Mouse (Mus musculus) liver, embryonic 11.5 days (tissue): ENCODE results near the gene Igf2. TPM values are rescaled to one million over a fixed set of nuclear protein-coding genes. Genes with fewer than 3 reads are reported as not detected.
A peak's percentile ranks its signal among the peaks of the same experiment; 100 is the strongest.

Experiments used
- ATAC-seq: fragments of 200-750 bp; cut with Nextera tagmentation; replicated peaks from 2 replicates; pipeline ENCODE4 v1.8.0; 2017; ENCODE audit warnings: moderate number of reproducible peaks, mild to moderate bottlenecking, moderate TSS enrichment, moderate library complexity; ENCODE audit not compliant: low FRiP score
- DNase-seq: peaks from one replicate; pipeline ENCODE4 v3.0.0-alpha.2; 2017; ENCODE audit warnings: low spot score
- H3K27ac ChIP-seq: fragments of 300-500 bp; sonication (generic); 2 replicates; pipeline ENCODE4 v1.5.1; 2014; ENCODE audit warnings: mild to moderate bottlenecking, low read depth, low read length, control low read depth
- H3K27me3 ChIP-seq: fragments of 300-500 bp; sonication (generic); replicated peaks from 2 replicates; pipeline ENCODE4 v1.6.1; 2014; ENCODE audit warnings: low read length, mixed read lengths; ENCODE audit not compliant: control insufficient read depth, insufficient read depth
- H3K36me3 ChIP-seq: fragments of 300-500 bp; sonication (generic); 2 replicates; pipeline ENCODE4 v1.6.1; 2014; ENCODE audit warnings: mild to moderate bottlenecking, low read length, moderate library complexity, mixed read lengths; ENCODE audit not compliant: control insufficient read depth, insufficient read depth
- H3K4me1 ChIP-seq: fragments of 300-500 bp; sonication (generic); replicated peaks from 2 replicates; pipeline ENCODE4 v1.6.1; 2014; ENCODE audit warnings: low read length, mixed read lengths; ENCODE audit not compliant: control insufficient read depth, insufficient read depth
- H3K4me2 ChIP-seq: fragments of 300-500 bp; sonication (generic); 2 replicates; pipeline ENCODE4 v1.6.1; 2014; ENCODE audit warnings: mild to moderate bottlenecking, control low read depth, moderate library complexity
- H3K4me3 ChIP-seq: fragments of 300-500 bp; sonication (generic); 2 replicates; pipeline ENCODE4 v1.5.1; 2014; ENCODE audit warnings: low read depth, low read length, control low read depth
- H3K9ac ChIP-seq: fragments of 300-500 bp; sonication (generic); 2 replicates; pipeline ENCODE4 v1.6.1; 2014; ENCODE audit warnings: low read depth, low read length, control low read depth
- H3K9me3 ChIP-seq: fragments of 300-500 bp; sonication (generic); 2 replicates; pipeline ENCODE4 v1.6.1; 2016; ENCODE audit warnings: low read length, inconsistent platforms, mixed read lengths; ENCODE audit not compliant: control insufficient read depth
- WGBS: fragments of 180-500 bp; shearing (Covaris S2); extraction: QIAGEN DNeasy Blood & Tissue Kit; methylation state at CpG from one replicate; pipeline ENCODE4 v1.1.7; 2014; 5-methylcytosine and 5-hydroxymethylcytosine counted together
- polyA plus RNA-seq: library from polyadenylated mRNA; unstranded; fragments of >200 nt; fragmentation: Nextera tagmentation; extraction: Ambion mirVana; gene quantifications from 2 replicates; pipeline ENCODE4 v1.2.1, GENCODE M21; 2014

Igf2 gene
- polyA plus RNA-seq, 1 experiment from 2014 or later, result 480 TPM

DNA sequence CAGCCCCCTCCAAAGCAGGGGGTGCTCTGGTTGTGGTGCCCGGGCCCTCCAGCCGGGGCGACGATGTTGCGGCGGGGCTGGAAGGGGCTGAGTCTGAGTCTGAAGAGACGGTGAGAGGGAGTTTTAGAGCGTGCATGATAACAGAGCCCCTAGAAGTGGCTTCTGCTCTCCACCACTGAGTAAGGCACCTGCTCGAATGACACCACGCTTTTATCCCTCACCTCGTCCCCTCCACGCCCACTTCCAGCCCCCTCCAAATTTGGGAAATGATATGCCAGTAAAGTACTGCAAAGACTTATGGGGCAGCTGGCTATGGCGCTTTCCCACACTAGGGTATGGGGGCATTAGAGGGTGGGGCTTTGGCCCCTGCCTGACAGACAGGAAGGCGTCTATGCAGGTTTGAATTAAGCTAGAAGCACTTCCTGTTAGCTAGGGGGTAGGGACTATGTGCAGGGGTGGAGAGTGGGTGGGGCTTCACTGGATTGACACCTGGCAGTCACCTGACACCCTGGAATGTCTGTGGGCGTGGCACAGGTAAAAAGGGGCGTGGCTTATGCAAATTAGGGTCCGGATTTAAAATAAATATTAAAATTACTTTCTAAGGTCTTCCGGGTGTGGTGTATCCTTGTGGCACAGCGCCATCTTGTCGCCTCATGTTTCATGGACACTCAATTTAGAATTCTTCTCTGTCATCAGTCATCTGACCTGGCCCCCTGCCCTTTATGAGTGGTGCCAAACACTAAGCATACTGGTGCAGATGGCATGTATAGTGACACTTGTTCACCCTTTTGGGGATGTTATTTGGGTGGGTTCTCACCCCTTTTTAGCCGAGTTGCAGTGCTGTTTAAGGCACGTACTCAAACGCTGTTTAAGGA, 3.4 kb upstream of the Igf2 start, which contains the start of gene Gm49394:
TSS of gene Gm49394 (minus strand) at position 192 of the 875 bp plus-strand sequence.
- DNase-seq, result peak; percentile 31
- Histone ChIP-seq H3K27ac (no peak within 1 kb of the TSS), H3K36me3 (peaks cover 7% of the 10 kb centered on the region; the same call in 1 of the 2 replicates), H3K4me2 (no peak within 1 kb of the TSS), H3K9ac (no peak within 1 kb of the TSS), H3K9me3 (peaks cover 17% of the 10 kb centered on the region), H3K27me3 (peaks cover 20% of the 10 kb centered on the region), H3K4me1 (no peaks in the 10 kb centered on the region), H3K4me3 (no peak within 1 kb of the TSS)
- 82% methylated on average over 23 of the region's 23 CpGs for WGBS
- no peak for ATAC-seq

DNA sequence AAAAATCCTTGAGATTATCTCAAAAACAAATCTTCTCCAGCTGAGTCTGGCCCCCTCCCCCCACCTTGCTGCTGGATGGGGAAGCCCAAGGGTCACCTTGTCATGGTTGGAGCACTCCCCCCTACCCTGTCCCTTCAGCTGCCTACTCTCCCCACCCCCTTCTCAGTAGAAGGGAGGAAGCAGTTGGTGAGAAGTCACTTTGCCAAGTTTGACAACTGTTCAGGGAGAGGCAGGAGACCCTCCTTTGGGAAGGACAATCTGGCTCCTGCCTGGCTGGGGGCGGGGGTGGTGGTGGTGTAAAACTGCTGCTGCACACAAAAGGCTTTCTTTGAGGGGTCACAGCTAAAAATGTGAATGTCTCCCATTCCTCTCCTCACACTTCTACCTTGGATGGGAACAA, 1.7 kb upstream of the Igf2 start:
- H3K36me3 ChIP-seq, result peaks cover 7% of the 10 kb centered on the region; the same call in 1 of the 2 replicates
- H3K4me3 ChIP-seq, result no peak overlapping the region
- no peak for DNase-seq
- 82% methylated on average over 1 of the region's 1 CpGs for WGBS
- no peak overlapping the region for H3K4me2 ChIP-seq
- H3K4me1 ChIP-seq, result no peaks in the 10 kb centered on the region
- no peak overlapping the region for H3K9ac ChIP-seq
- no peak for ATAC-seq
- peaks cover 36% of the 10 kb centered on the region for H3K27me3 ChIP-seq
- H3K9me3 ChIP-seq, result peaks cover 17% of the 10 kb centered on the region
- H3K27ac ChIP-seq, result no peak overlapping the region

DNA sequence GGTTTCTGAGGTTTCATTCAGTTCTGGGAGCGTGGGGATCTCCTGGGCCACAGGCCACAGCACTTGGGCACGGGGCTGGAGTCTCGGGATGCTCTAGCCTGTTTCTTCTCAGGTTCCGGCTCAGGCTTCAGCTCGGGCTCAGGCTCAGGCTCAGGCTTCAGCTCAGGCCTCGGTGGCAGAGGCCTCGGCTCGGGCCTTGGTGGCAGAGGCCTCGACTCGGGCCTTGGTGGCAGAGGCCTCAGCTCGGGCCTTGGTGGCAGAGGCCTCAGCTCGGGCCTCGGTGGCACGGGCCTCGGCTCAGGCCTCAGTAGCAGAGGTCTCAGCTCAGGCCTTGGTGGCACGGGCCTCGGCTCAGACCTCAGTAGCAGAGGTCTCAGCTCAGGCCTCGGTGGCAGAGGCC, 905 bp upstream of the Igf2 start:
- H3K9me3 ChIP-seq, result peaks cover 17% of the 10 kb centered on the region
- WGBS, result 89% methylated on average over 18 of the region's 18 CpGs
- H3K4me1 ChIP-seq, result no peaks in the 10 kb centered on the region
- peaks cover 7% of the 10 kb centered on the region; the same call in 1 of the 2 replicates for H3K36me3 ChIP-seq
- ATAC-seq (no peak), DNase-seq (no peak)
- no peak overlapping the region for H3K9ac ChIP-seq
- H3K27ac ChIP-seq, result no peak overlapping the region
- no peak overlapping the region for H3K4me2 ChIP-seq
- H3K4me3 ChIP-seq, result no peak overlapping the region
- peaks cover 44% of the 10 kb centered on the region for H3K27me3 ChIP-seq

DNA sequence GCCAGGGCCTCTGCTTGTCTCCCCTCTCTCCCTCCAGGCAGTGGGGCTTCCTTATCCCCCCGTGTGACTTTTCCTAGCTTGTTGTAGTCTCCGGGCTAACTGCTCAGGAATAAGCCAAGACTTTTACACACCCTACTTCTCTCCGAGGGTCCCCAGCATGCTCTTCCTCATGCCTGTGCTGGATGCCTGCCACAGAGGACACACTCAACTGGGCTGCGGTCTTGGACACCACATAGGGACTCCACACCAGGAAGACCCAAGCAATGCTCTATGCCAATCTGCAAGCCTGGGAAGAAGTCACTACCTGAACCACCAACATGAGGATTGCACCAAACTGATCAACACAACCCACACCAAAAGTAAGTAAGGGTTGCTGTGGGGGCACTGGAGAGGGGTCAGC, 507 bp downstream of the Igf2 start:
- ATAC-seq (no peak), DNase-seq (peak; percentile 30)
- no peaks in the 10 kb centered on the region for H3K4me1 ChIP-seq
- peaks cover 7% of the 10 kb centered on the region; the same call in 1 of the 2 replicates for H3K36me3 ChIP-seq
- H3K9me3 ChIP-seq, result peaks cover 17% of the 10 kb centered on the region
- H3K27me3 ChIP-seq, result peaks cover 58% of the 10 kb centered on the region
- 65% methylated on average over 4 of the region's 4 CpGs for WGBS
- no peak overlapping the region for H3K27ac ChIP-seq
- no peak overlapping the region for H3K9ac ChIP-seq
- H3K4me2 ChIP-seq, result no peak overlapping the region
- H3K4me3 ChIP-seq, result no peak overlapping the region

DNA sequence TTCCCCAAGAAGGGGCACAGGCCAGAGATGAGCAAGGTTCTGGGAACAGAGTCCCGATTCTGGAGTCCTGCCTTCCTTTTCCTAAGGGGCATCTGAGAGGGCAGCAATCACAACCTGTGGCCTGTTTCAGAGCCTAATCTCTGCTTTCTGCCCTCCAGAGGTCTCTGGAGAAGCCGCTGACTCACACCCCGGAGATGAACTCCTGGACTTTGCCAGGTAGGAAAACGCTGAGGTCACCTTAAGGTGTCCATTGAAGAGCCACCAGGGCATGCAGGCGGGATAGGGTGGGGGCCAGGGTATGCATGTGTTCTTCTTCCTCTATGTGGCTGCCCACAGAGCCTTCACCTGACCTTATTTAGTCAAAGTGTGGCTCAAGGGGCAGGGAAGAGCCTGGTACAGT, 1.3 kb downstream of the Igf2 start:
- Histone ChIP-seq H3K9ac (no peak overlapping the region), H3K36me3 (peaks cover 7% of the 10 kb centered on the region; the same call in 1 of the 2 replicates), H3K9me3 (peaks cover 16% of the 10 kb centered on the region), H3K4me1 (no peaks in the 10 kb centered on the region), H3K27me3 (peaks cover 66% of the 10 kb centered on the region), H3K27ac (no peak overlapping the region), H3K4me2 (no peak overlapping the region), H3K4me3 (no peak overlapping the region)
- WGBS, result 49% methylated on average over 5 of the region's 5 CpGs
- DNase-seq (no peak), ATAC-seq (no peak)

DNA sequence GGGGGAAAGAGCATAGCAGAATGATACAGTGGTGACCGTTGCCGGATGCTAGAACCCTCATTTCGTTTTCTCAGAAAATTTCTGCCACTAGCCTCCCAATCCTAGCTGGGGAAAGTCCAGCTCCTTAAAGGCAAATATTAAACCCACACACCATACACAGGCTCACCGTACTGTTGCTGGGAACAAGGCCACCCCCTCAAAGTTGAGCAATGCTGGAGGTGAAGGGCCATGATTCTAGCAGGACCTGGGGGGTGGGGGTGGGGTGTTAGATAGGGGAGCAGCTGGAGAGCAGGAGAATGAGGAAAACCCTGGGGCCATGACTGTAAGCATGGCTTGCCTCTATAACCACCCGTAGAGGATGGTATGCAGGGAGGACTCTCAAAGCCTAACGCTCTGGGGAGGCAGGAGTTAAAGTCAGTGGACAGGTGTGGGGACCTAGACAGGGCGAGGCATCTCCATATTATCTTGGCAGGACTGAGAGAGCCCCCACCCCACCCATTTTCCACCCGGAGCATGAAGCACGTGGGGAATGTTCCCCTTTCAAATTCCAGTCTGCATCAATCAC, 2.1 kb downstream of the Igf2 start:
- Histone ChIP-seq H3K9me3 (peaks cover 8% of the 10 kb centered on the region), H3K4me2 (peak overlapping the region; percentile 63), H3K27me3 (peaks cover 74% of the 10 kb centered on the region), H3K9ac (peak overlapping the region; percentile 71; the same call in 1 of the 2 replicates), H3K4me1 (no peaks in the 10 kb centered on the region; the same call in 1 of the 2 replicates), H3K4me3 (peak overlapping the region; percentile 43), H3K27ac (peak overlapping the region; percentile 84), H3K36me3 (peaks cover 5% of the 10 kb centered on the region; the same call in 1 of the 2 replicates)
- ATAC-seq (0 out of 2 replicates have a peak, but pooled peaks have one; percentile 13), DNase-seq (no peak)
- 10% methylated on average over 9 of the region's 9 CpGs for WGBS

DNA sequence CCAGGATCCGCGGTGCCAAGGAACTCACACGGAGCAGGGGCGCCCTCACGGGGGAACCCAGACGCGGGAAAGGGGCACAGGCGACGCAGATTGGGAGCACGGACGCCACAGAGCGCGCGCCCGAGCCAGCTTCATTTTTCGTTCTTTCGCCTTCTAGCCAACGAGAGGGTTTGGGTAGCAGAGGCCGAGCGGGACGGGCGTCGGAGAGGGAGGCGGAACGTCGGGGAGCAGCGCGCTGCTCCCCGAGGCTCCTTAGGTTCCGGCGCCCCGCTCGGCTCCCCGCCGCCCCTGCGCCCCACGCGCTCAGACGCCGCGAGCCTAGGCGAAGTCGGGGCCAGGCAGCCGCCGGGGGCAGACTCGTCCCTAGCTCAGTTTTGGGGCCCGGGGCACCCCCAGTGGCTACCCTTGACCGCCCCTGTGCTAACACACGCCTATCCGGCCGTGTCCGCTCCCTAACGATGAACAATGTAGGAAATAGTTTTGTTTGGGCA, 2.6 kb downstream of the Igf2 start:
- Histone ChIP-seq H3K4me1 (peaks cover 4% of the 10 kb centered on the region; the same call in 1 of the 2 replicates), H3K9me3 (peaks cover 3% of the 10 kb centered on the region; the same call in 1 of the 2 replicates), H3K4me3 (peak overlapping the region; percentile 43), H3K4me2 (peak overlapping the region; percentile 63), H3K27me3 (peaks cover 80% of the 10 kb centered on the region), H3K27ac (peak overlapping the region; percentile 84), H3K9ac (peak overlapping the region; percentile 71), H3K36me3 (peaks cover 5% of the 10 kb centered on the region; the same call in 1 of the 2 replicates)
- WGBS, result 3% methylated on average over 53 of the region's 53 CpGs
- ATAC-seq (no peak), DNase-seq (no peak)

DNA sequence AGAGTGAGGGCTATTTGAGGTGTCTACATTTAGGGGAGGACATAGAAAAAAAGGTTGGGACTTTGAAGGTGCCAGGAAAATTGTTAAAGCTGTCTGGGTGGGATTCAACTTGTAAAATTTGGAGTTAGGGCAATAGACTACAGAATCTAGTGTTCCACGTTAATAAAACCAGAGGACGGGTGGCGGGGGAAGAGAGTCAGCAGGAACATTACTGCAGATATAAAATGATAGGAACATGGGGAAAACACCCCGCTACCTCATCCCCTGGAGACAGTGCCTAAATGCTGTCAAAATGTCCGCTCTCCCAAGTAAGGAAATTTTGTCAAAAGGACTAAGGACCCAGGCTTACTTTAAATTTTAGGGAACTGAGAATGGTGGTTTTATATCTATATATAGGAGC, 3.5 kb downstream of the Igf2 start:
- Histone ChIP-seq H3K4me3 (peak overlapping the region; percentile 43), H3K27ac (peak overlapping the region; percentile 15; the same call in 1 of the 2 replicates), H3K4me2 (peak overlapping the region; percentile 63), H3K9me3 (no peaks in the 10 kb centered on the region), H3K4me1 (peaks cover 4% of the 10 kb centered on the region; the same call in 1 of the 2 replicates), H3K36me3 (peaks cover 5% of the 10 kb centered on the region; the same call in 1 of the 2 replicates), H3K9ac (peak overlapping the region; percentile 46; the same call in 1 of the 2 replicates), H3K27me3 (peaks cover 88% of the 10 kb centered on the region)
- no peak for ATAC-seq
- WGBS, result 15% methylated on average over 5 of the region's 5 CpGs
- no peak for DNase-seq
